Mouse (Mus musculus): ENCODE data around the gene Stxbp3. TPM values are rescaled to one million over a fixed set of nuclear protein-coding genes. Genes with fewer than 3 reads are reported as not detected.

The Stxbp3 gene
- total RNA-seq, 2 experiments from 2014 or later, result 15.8 to 16.0 TPM

Other genes starting within 250 kb of the Stxbp3 start
- 2.5 and 3.3 TPM in 2 replicates for gene Wdr47, start 249.2 kb downstream of the Stxbp3 start, total RNA-seq (2015; ENCODE audit: low replicate concordance)
- gene Wdr47, start 249.2 kb downstream of the Stxbp3 start, total RNA-seq (2017; ENCODE audit: low replicate concordance), result 2.0 and 2.6 TPM in 2 replicates
- 7.9 and 13.4 TPM in 2 replicates for gene Clcc1, start 186.6 kb downstream of the Stxbp3 start, total RNA-seq (2015; ENCODE audit: low replicate concordance)
- gene Clcc1, start 186.6 kb downstream of the Stxbp3 start, total RNA-seq (2017; ENCODE audit: low replicate concordance), result 19.9 and 23.7 TPM in 2 replicates
- 8.2 and 25.0 TPM in 2 replicates for gene Gpsm2, start 118.2 kb downstream of the Stxbp3 start, total RNA-seq (2015; ENCODE audit: low replicate concordance)
- gene Gpsm2, start 118.2 kb downstream of the Stxbp3 start, total RNA-seq (2017; ENCODE audit: low replicate concordance), result 47.5 and 64.2 TPM in 2 replicates
- 1.3 and 6.3 TPM in 2 replicates for gene Aknad1, start 100.9 kb downstream of the Stxbp3 start, total RNA-seq (2015; ENCODE audit: low replicate concordance)
- 1.6 and 8.6 TPM in 2 replicates for gene Aknad1, start 100.9 kb downstream of the Stxbp3 start, total RNA-seq (2017; ENCODE audit: low replicate concordance)
- gene Fndc7, start 49.5 kb upstream of the Stxbp3 start, total RNA-seq (2015; ENCODE audit: low replicate concordance), result not detected in 2 replicates
- gene Fndc7, start 49.5 kb upstream of the Stxbp3 start, total RNA-seq (2017; ENCODE audit: low replicate concordance), result 0.14 and 1.4 TPM in 2 replicates
- gene Prpf38b, start 71.2 kb upstream of the Stxbp3 start, total RNA-seq (2015; ENCODE audit: low replicate concordance), result 51.4 and 52.3 TPM in 2 replicates
- gene Prpf38b, start 71.2 kb upstream of the Stxbp3 start, total RNA-seq (2017; ENCODE audit: low replicate concordance), result 128 and 134 TPM in 2 replicates
- not detected in 2 replicates for gene Henmt1, start 99.3 kb upstream of the Stxbp3 start, total RNA-seq (2015; ENCODE audit: low replicate concordance)
- not detected in 2 replicates for gene Henmt1, start 99.3 kb upstream of the Stxbp3 start, total RNA-seq (2017; ENCODE audit: low replicate concordance)
- gene Gm9857, start 99.9 kb upstream of the Stxbp3 start, total RNA-seq (2015; ENCODE audit: low replicate concordance), result not detected in 2 replicates
- gene Gm9857, start 99.9 kb upstream of the Stxbp3 start, total RNA-seq (2017; ENCODE audit: low replicate concordance), result not detected in 2 replicates
- 6.3 and 10.2 TPM in 2 replicates for gene Fam102b, start 187.1 kb upstream of the Stxbp3 start, total RNA-seq (2015; ENCODE audit: low replicate concordance)
- 6.3 and 6.5 TPM in 2 replicates for gene Fam102b, start 187.1 kb upstream of the Stxbp3 start, total RNA-seq (2017; ENCODE audit: low replicate concordance)
- not detected in 2 replicates for gene Slc25a54, start 239.9 kb upstream of the Stxbp3 start, total RNA-seq (2015; ENCODE audit: low replicate concordance)
- not detected in 2 replicates for gene Slc25a54, start 239.9 kb upstream of the Stxbp3 start, total RNA-seq (2017; ENCODE audit: low replicate concordance)